In genomic region chr8:121602860-121603259, GRCm38 (mm10) we compare ENCODE assay signal across 9 mouse cellular contexts. TPM values are rescaled to one million over a fixed set of nuclear protein-coding genes. Genes with fewer than 3 reads are reported as not detected.
DNase-seq lines count a peak whose midpoint lies in the region; ATAC-seq and TF ChIP-seq lines count a peak whose summit lies in the region.
"Had no signal": no experiment of that assay in that cellular context is flagged by ENCODE, and none has a peak within 500 bp of the region (broad histone marks: within the 10 kb centered on the region; RNA-seq: fewer than 3 reads in every experiment).

No protein-coding gene starts in this region.

- H3K79me2 ChIP-seq in CH12.LX (replicated peaks; ENCODE audit: control insufficient read depth, extremely low read depth, insufficient read depth, poor library complexity, severe bottlenecking) = no peaks in the 10 kb centered on the region
- no peaks in the 10 kb centered on the region for H3K79me2 ChIP-seq in liver, adult 2 months (ENCODE audit: control insufficient read depth, insufficient read depth, low read length)

- in situ Hi-C loops in CH12.LX (cut with MboI; ENCODE audit: low pct_ligation_motif_present, low pct_unique_long_range_greater_than_20kb, low sequenced_read_pairs) = loop anchor here (5.0 kb wide), 1 partner anchor 84 kb away; no protein-coding TSS in a partner anchor

- no peak for TF ChIP-seq EP300 in CH12.LX (IDR thresholded peaks at IDR 0.05; ENCODE audit: low read length)

- dilution Hi-C loops in CH12.LX (cut with MboI; ENCODE audit: extremely low pct_ligation_motif_present, extremely low pct_unique_long_range_greater_than_20kb, low sequenced_read_pairs) = no loop called here

- 0 out of 2 replicates have a peak, but pooled peaks have one; percentile 39 for ATAC-seq in kidney, embryonic 14.5 days (ENCODE audit: low FRiP score, low TSS enrichment)
- no peak for ATAC-seq in activated CD4-positive, CD25-positive, alpha-beta regulatory T cell, adult 4 months

- no peak overlapping the region for H3K4me3 ChIP-seq in CH12.LX (replicated peaks in 1 of 3; ENCODE audit: low read depth in 2 of 3, low read length in 2 of 3, poor library complexity in 1 of 3)
- no peak overlapping the region for H3K4me3 ChIP-seq in cortical plate, adult 2 months (ENCODE audit: insufficient read depth, low read length)
- no peak overlapping the region for H3K4me3 ChIP-seq in kidney, embryonic 14.5 days (ENCODE audit: low read length)
- H3K4me3 ChIP-seq in liver, adult 2 months (ENCODE audit: insufficient read depth, low read depth, low read length) = no peak overlapping the region

- peaks cover 4 to 16% of the 10 kb centered on the region in 2 experiments for H3K36me3 ChIP-seq in CH12.LX (replicated peaks in 1 of 2; ENCODE audit: control insufficient read depth in 1 of 2, insufficient read depth in 1 of 2, low read length in 1 of 2)
- H3K36me3 ChIP-seq in kidney, embryonic 14.5 days (ENCODE audit: control insufficient read depth, insufficient read depth, low read length) = peaks cover 85% of the 10 kb centered on the region
- peaks cover 31% of the 10 kb centered on the region for H3K36me3 ChIP-seq in liver, adult 2 months (ENCODE audit: control insufficient read depth, insufficient read depth, low read length)

- no peak overlapping the region for H3K9ac ChIP-seq in CH12.LX (ENCODE audit: insufficient read depth, low read depth)
- no peak overlapping the region for H3K9ac ChIP-seq in kidney, embryonic 14.5 days (ENCODE audit: low read depth, low read length)
- H3K9ac ChIP-seq in liver, adult 2 months (ENCODE audit: low read depth, low read length) = no peak overlapping the region

- WGBS in kidney, embryonic 14.5 days = 37% methylated on average over 3 of the region's 3 CpGs
- 69% methylated on average over 3 of the region's 3 CpGs for WGBS in liver, adult 2 months

- H3K9me3 ChIP-seq in CH12.LX (replicated peaks; ENCODE audit: low read length) = no peaks in the 10 kb centered on the region
- H3K9me3 ChIP-seq in kidney, embryonic 14.5 days (ENCODE audit: control insufficient read depth, low read length) = no peaks in the 10 kb centered on the region

- H3K27me3 ChIP-seq in CH12.LX (replicated peaks) = peaks cover 3% of the 10 kb centered on the region
- H3K27me3 ChIP-seq in kidney, embryonic 14.5 days (ENCODE audit: control insufficient read depth, insufficient read depth, low read length) = no peaks in the 10 kb centered on the region
- H3K27me3 ChIP-seq in liver, adult 2 months (ENCODE audit: control insufficient read depth, insufficient read depth, low read length) = no peaks in the 10 kb centered on the region

- peak; percentile 70 for TF ChIP-seq RAD21 in CH12.LX (IDR thresholded peaks at IDR 0.05; ENCODE audit: low read depth, low read length)

- peak; percentile 69 to 99 for TF ChIP-seq CTCF in CH12.LX (conservative IDR thresholded peaks at IDR 0.05 in 1 of 2, IDR thresholded peaks at IDR 0.05 in 1 of 2; ENCODE audit: low read depth in 2 of 2, low read length in 2 of 2)
- peak; percentile 98 for TF ChIP-seq CTCF in cortical plate, adult 2 months (IDR thresholded peaks at IDR 0.05; ENCODE audit: extremely low read depth, insufficient read depth, low read length)
- TF ChIP-seq CTCF in liver, adult 2 months (IDR thresholded peaks at IDR 0.05; ENCODE audit: low read depth, low read length) = peak; percentile 80

- TF ChIP-seq POLR2A in CH12.LX (IDR thresholded peaks at IDR 0.05; ENCODE audit: low read depth, low read length) = no peak
- no peak for TF ChIP-seq POLR2A in cortical plate, adult 2 months (IDR thresholded peaks at IDR 0.05; ENCODE audit: extremely low read depth, insufficient read depth, low read length)
- no peak for TF ChIP-seq POLR2A in liver, adult 2 months (IDR thresholded peaks at IDR 0.05; ENCODE audit: extremely low read depth, insufficient read depth, low read length)

- DNase-seq in CH12.LX (ENCODE audit: extremely low read depth) = peak; percentile 71
- DNase-seq in ZHBTc4 (ENCODE audit: low read depth, low spot score) = peak; percentile 90
- DNase-seq in gastrocnemius, postnatal 25 days = peak; percentile 69
- peak; percentile 40 for DNase-seq in liver, adult 2 months (ENCODE audit: extremely low read depth, low read depth, low spot score)
- DNase-seq in ovary, postnatal 36 days (ENCODE audit: low spot score) = peak; percentile 67

- no peak overlapping the region for H3K27ac ChIP-seq in CH12.LX (ENCODE audit: insufficient read depth, low read depth)
- H3K27ac ChIP-seq in cortical plate, adult 2 months (ENCODE audit: insufficient read depth, low read length) = no peak overlapping the region
- no peak overlapping the region for H3K27ac ChIP-seq in kidney, embryonic 14.5 days (ENCODE audit: low read depth, low read length)
- H3K27ac ChIP-seq in liver, adult 2 months (replicated peaks; ENCODE audit: insufficient read depth, low read depth, low read length) = no peak overlapping the region

- H3K4me1 ChIP-seq in CH12.LX (ENCODE audit: control insufficient read depth in 1 of 2, insufficient read depth in 2 of 2) = no peaks in the 10 kb centered on the region
- H3K4me1 ChIP-seq in cortical plate, adult 2 months (ENCODE audit: control insufficient read depth, insufficient read depth, low read length) = no peaks in the 10 kb centered on the region
- H3K4me1 ChIP-seq in kidney, embryonic 14.5 days (ENCODE audit: control insufficient read depth, insufficient read depth, low read length) = no peaks in the 10 kb centered on the region
- no peaks in the 10 kb centered on the region for H3K4me1 ChIP-seq in liver, adult 2 months (ENCODE audit: control insufficient read depth, insufficient read depth, low read length)

- H3K4me2 ChIP-seq in CH12.LX (ENCODE audit: insufficient read depth, low read depth, poor library complexity, severe bottlenecking) = no peak overlapping the region
- H3K4me2 ChIP-seq in kidney, embryonic 14.5 days (replicated peaks; ENCODE audit: low read depth, low read length) = no peak overlapping the region

TF ChIP-seq in CH12.LX, 34 proteins besides CTCF, POLR2A, EP300 and RAD21:
- TF ChIP-seq USF2 (conservative IDR thresholded peaks at IDR 0.05; ENCODE audit: low read depth, low read length) = no peak
- TF ChIP-seq NRF1 (IDR thresholded peaks at IDR 0.05; ENCODE audit: low read depth, low read length) = no peak
- TF ChIP-seq TBP (conservative IDR thresholded peaks at IDR 0.05; ENCODE audit: low read depth, low read length) = no peak
- no peak for TF ChIP-seq IRF4 (IDR thresholded peaks at IDR 0.05; ENCODE audit: low read depth, low read length)
- no peak for TF ChIP-seq MEF2A (IDR thresholded peaks at IDR 0.05; ENCODE audit: borderline replicate concordance, low read depth, low read length)
- peak; percentile 75 for TF ChIP-seq SMC3 (IDR thresholded peaks at IDR 0.05; ENCODE audit: low read depth, low read length)
- TF ChIP-seq MYC (IDR thresholded peaks at IDR 0.05; ENCODE audit: low read depth, low read length) = 0 out of 2 replicates have a peak, but pooled peaks have one; percentile 34
- peak; percentile 60; the same call in 1 of the 2 replicates for TF ChIP-seq NELFE (IDR thresholded peaks at IDR 0.05; ENCODE audit: low read depth, low read length)

RNA-seq across cellular contexts. Expression of gene Map1lc3b, which starts 12.7 kb away (rescaled TPM):
- 49.4 and 55.8 TPM in 2 replicates for total RNA-seq in CH12.LX (2012; rRNA removed)
- 48.9 and 53.7 TPM in 2 replicates for total RNA-seq in CH12.LX (2014; rRNA removed)
- polyA plus RNA-seq in CH12.LX (2012; ENCODE audit: insufficient read length, low read depth) = 45.7 and 56.2 TPM in 2 replicates
- 123 and 130 TPM in 2 replicates for polyA plus RNA-seq in cortical plate, adult 2 months (2012; rRNA removed)
- 100 to 1,000 TPM; 124 to 134 TPM for total RNA-seq in gastrocnemius, postnatal 25 days (2021)
- 204 and 205 TPM in 2 replicates for polyA plus RNA-seq in kidney, embryonic 14.5 days (2014; fragmentation: Nextera tagmentation; extraction: Ambion mirVana)
- total RNA-seq in liver, adult 2 months (2014; rRNA removed) = 61.9 and 79.7 TPM in 2 replicates
- polyA plus RNA-seq in liver, adult 2 months (2012; rRNA removed) = 45.9 and 48.2 TPM in 2 replicates
- polyA plus RNA-seq in activated CD4-positive, CD25-positive, alpha-beta regulatory T cell, adult 4 months (2017; shearing (Covaris generic)) = 100 to 1,000 TPM; 456 to 496 TPM

RNA-seq across cellular contexts. Expression of gene Fbxo31, which starts 24.3 kb away (rescaled TPM):
- total RNA-seq in CH12.LX (2012; rRNA removed) = 13.2 and 13.9 TPM in 2 replicates
- total RNA-seq in CH12.LX (2014; rRNA removed) = 9.2 and 14.2 TPM in 2 replicates
- polyA plus RNA-seq in CH12.LX (2012; ENCODE audit: insufficient read length, low read depth) = 24.7 and 31.9 TPM in 2 replicates
- polyA plus RNA-seq in cortical plate, adult 2 months (2012; rRNA removed) = 96.6 and 103 TPM in 2 replicates
- 100 to 1,000 TPM in 1 of 2 experiments, 10 to 100 TPM in 1; 89.8 to 109 TPM for total RNA-seq in gastrocnemius, postnatal 25 days (2021)
- 15.5 and 17.0 TPM in 2 replicates for polyA plus RNA-seq in kidney, embryonic 14.5 days (2014; fragmentation: Nextera tagmentation; extraction: Ambion mirVana)
- total RNA-seq in liver, adult 2 months (2014; rRNA removed) = 25.1 and 35.9 TPM in 2 replicates
- polyA plus RNA-seq in liver, adult 2 months (2012; rRNA removed) = 23.0 and 26.5 TPM in 2 replicates
- 1 to 10 TPM; 2.2 to 2.4 TPM for polyA plus RNA-seq in activated CD4-positive, CD25-positive, alpha-beta regulatory T cell, adult 4 months (2017; shearing (Covaris generic))

RNA-seq across cellular contexts. Expression of gene Zcchc14, which starts 49.8 kb away (rescaled TPM):
- total RNA-seq in CH12.LX (2012; rRNA removed) (not detected in 2 replicates), CH12.LX (2014; rRNA removed) (not detected in 2 replicates)
- not detected in 2 replicates for polyA plus RNA-seq in CH12.LX (2012; ENCODE audit: insufficient read length, low read depth)
- polyA plus RNA-seq in cortical plate, adult 2 months (2012; rRNA removed) = 34.3 and 36.3 TPM in 2 replicates
- 10 to 100 TPM; 16.3 to 17.0 TPM for total RNA-seq in gastrocnemius, postnatal 25 days (2021)
- 19.3 and 26.9 TPM in 2 replicates for polyA plus RNA-seq in kidney, embryonic 14.5 days (2014; fragmentation: Nextera tagmentation; extraction: Ambion mirVana)
- total RNA-seq in liver, adult 2 months (2014; rRNA removed) = 9.2 and 14.8 TPM in 2 replicates
- 13.0 and 15.6 TPM in 2 replicates for polyA plus RNA-seq in liver, adult 2 months (2012; rRNA removed)
- under 1 TPM in 1 of 2 experiments, not detected in 1; 0.21 TPM for polyA plus RNA-seq in activated CD4-positive, CD25-positive, alpha-beta regulatory T cell, adult 4 months (2017; shearing (Covaris generic))

RNA-seq across cellular contexts. Expression of gene 1700018B08Rik, which starts 58.7 kb away (rescaled TPM):
- total RNA-seq in CH12.LX (2012; rRNA removed) = not detected in 2 replicates
- total RNA-seq in CH12.LX (2014; rRNA removed) = not detected in 2 replicates
- polyA plus RNA-seq in CH12.LX (2012; ENCODE audit: insufficient read length, low read depth) = not detected in 2 replicates
- not detected in 2 replicates for polyA plus RNA-seq in cortical plate, adult 2 months (2012; rRNA removed)
- total RNA-seq in gastrocnemius, postnatal 25 days (2021) = not detected
- not detected in 2 replicates for polyA plus RNA-seq in kidney, embryonic 14.5 days (2014; fragmentation: Nextera tagmentation; extraction: Ambion mirVana)
- not detected in 2 replicates for total RNA-seq in liver, adult 2 months (2014; rRNA removed)
- polyA plus RNA-seq in liver, adult 2 months (2012; rRNA removed) = not detected in 2 replicates
- not detected for polyA plus RNA-seq in activated CD4-positive, CD25-positive, alpha-beta regulatory T cell, adult 4 months (2017; shearing (Covaris generic))
- polyA plus RNA-seq: heart, embryonic 14.5 days had no signal

Comparison
In these comparisons a context has a peak if more than half of its experiments do, and no peak if none do; other contexts are left out.
1. DNase-seq: peak in every context shown above with its lines; median percentile 90 in ZHBTc4; 71 in CH12.LX; 69 in gastrocnemius, postnatal 25 days; 67 in ovary, postnatal 36 days; 40 in liver, adult 2 months.
2. RNA of gene Zcchc14, which starts 49.8 kb away (polyA plus RNA-seq): 34.3 to 36.3 TPM in cortical plate, adult 2 months, 19.3 to 26.9 TPM in kidney, embryonic 14.5 days and 13.0 to 15.6 TPM in liver, adult 2 months; 0.21 TPM in activated CD4-positive, CD25-positive, alpha-beta regulatory T cell, adult 4 months and not detected in CH12.LX; every median in the first group is over 10 times any median in the second.
3. Peak in every context shown above with its lines, with median percentiles within 50 percentile points of each other: CTCF ChIP-seq.